Mouse (Mus musculus): ENCODE data around the gene Polr3c.
A peak's percentile ranks its signal among the peaks of the same experiment; 100 is the strongest.
"Not testable (repeated sequence)": the region's sequence is repeated elsewhere in the genome, so short reads cannot be mapped to it uniquely, and the experiment has no call there.

Gene Polr3c

GRCm38 (mm10) chr3:96727343-96727827 is at the start of gene Polr3c, which contains the start of gene Rnf115:
Gene Polr3c (minus strand): TSS chr3:96727628.
Gene Rnf115 (plus strand): TSS chr3:96727664.
- peak; percentile 97 to 98 for DNase-seq

DNA sequence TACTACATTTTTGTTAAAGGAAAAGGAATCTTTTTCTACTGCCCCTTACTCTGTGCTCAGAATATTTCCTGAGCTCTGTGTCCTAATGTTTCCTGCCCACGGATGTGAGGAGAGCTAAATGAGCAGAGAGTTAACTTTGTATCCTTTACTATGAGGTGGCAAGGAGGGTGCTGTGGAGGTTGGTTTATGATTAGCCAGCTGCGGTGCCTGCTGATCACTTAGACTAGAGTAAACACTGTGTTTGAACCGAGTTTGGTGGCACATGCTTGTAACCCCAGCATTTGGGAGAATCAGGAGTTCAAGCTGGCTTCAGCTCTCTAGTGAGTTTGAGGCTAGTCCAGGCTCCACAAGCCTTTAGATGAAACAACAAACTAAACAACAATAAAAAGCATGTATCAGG is 49.7 kb upstream of the Polr3c start:
- DNase-seq: no peak

- no peak for DNase-seq
These were observed 45.5 kb upstream of the Polr3c start for GRCm38 (mm10) chr3:96772949-96773348.

DNA sequence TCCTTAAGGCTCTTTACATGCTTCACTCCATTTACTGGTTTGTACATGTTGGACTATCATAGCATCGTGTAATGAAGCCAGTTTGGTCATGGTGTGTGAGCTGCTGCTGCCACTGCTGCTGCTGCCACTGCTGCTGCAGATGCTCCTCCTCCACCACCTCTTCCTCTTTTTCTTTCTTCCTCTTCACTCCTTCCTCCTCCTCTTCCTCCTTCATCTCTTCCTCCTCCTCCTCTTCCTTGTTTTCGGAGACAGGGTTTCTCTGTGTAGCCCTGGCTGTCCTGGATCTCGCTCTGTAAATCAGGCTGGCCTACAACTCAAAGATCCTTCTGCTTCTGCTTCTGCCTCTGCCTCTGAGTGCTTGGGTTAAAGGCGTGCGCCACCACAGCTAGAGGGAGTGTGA is 42.5 kb upstream of the Polr3c start:
- no peak for DNase-seq

GRCm38 (mm10) chr3:96764528-96764927 is 37.1 kb upstream of the Polr3c start:
- no peak for DNase-seq

- DNase-seq: no peak
These were observed 32.3 kb upstream of the Polr3c start for GRCm38 (mm10) chr3:96759695-96760094.

- peak; percentile 47 to 63 for DNase-seq
These were observed 30.3 kb upstream of the Polr3c start for GRCm38 (mm10) chr3:96757691-96758090.

GRCm38 (mm10) chr3:96755935-96756334 is 28.5 kb upstream of the Polr3c start:
- DNase-seq: no peak

- DNase-seq: no peak
These were observed 19.4 kb upstream of the Polr3c start for GRCm38 (mm10) chr3:96746829-96747228.

- DNase-seq: no peak
These were observed 16.9 kb upstream of the Polr3c start for GRCm38 (mm10) chr3:96744348-96744747.

DNA sequence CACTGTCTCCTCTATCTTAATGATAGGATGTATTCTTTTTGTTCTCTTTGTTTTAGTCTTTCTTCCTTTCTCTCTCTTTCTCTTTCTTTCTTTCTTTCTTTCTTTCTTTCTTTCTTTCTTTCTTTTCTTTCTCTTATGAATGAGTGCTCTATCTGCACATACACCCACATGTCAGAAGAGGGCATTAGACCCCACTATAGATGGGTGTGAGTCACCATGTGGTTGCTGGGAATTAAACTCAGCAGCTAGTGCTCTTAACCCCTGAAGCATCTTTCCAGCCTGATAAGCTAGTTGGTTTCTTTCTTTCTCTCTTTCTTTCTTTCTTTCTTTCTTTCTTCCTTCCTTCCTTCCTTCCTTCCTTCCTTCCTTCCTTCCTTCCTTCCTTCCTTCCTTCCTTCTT is 12.9 kb upstream of the Polr3c start:
- not testable (repeated sequence) for DNase-seq

DNA sequence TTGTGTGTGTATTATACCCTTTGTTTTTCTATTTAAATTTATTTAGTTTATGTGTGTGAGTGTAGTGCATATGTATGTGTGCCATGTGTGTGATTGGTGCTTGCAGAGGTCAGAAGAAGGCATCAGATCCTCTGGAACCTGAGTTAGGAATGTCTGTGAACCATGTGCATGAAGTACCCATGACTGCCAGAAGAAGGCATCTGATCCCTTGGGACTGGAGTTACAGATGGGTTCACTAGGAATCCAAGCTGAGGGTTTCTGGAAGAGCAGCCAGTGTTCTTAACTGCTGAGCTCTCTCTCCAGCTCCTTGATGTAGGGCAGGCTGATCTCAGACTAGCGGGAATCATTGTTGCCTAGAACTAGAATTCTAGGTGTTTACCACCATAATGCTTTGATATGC is 10.6 kb upstream of the Polr3c start:
- no peak for DNase-seq

DNA sequence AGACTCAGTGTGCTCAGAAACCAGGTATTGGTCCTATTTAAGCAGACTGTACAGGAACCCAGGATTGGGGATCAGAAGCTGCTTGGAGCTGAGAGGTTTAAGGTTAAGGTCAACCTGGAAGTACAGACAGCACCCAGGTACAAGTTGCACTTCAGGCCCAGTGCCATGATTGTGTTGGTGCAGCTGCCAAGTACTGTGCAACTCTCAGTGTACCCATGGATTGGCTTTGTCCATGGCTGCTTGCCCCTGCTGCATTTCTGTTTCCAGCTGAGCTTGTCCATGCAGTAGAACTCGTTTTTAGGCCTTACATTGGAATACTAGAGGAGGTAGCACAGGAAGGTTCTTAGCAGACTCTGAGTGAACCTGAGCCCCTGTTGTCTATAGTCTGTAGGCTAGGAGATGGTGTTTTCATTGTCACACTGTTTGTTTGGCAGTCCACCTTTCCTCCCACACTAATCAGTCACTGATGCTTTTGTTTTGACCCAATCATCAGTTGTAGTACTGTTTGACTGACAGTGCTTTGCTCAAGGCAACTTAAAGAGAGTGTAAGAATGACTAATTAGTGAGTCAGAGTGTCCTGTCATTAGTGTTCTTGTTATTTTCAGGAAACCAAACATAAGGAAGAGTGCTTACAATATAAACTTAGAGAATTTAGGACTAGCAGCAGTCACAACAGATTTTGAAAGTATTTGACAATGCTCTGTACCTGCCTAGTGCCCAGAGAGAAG is 9.7 kb upstream of the Polr3c start:
- no peak for DNase-seq

- no peak for DNase-seq
These were observed 7.8 kb upstream of the Polr3c start for GRCm38 (mm10) chr3:96735200-96735599.

DNA sequence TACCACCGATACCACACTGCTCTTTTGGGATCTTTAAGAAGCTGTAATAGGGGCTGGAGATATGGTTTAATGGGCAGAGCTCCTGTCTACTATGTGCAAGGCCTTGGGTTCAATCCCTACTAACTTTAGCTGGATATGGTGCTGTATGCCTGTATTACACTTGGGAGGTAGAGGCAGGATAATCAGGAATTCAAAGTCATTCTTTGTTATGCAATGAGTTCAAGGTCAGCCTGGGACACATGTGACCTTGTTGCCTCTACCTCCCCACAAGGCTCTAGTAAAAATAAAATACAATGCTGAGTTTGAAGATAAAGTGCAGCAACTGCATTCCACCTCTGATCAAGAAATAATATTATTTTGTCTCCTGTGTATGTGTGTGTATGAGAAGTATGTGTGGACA is 6.6 kb upstream of the Polr3c start:
- no peak for DNase-seq

DNA sequence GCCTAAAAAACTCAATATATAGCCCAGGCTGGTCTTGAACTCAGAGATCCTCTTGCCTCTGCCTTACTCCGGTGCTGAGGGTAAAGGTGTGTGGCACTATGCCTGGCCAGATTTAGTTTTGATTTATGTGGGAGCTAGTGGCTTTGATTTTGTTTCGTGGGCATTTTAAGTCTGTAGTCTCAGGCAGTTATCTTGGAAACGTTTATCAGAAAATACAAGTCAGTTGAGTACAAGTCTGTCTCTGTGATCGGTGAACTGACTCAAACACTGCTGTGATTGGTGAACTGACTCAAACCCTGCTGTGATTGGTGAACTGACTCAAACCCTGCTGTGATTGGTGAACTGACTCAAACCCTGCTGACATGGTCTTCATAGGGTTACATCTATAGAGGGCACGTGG is 3.4 kb upstream of the Polr3c start:
- no peak for DNase-seq

DNA sequence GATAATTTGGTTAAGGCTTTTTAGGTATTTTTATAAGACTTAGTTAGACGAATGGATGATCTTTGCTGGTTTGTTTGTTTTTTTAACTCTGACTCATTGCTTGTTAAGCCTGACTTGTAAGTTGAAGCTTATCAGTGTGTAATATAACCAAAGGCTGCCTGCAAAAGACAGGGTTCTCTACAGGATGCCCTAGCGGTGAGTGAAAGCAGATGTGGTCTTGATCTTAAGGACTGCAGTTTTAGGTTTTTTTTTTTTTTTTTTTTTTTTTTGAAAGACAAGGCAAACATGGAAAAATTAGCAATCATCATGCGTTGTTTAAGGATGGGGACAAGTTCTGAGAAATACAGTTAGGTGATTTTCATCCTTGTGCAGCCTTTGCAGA is 2.0 kb upstream of the Polr3c start:
- DNase-seq: no peak

DNA sequence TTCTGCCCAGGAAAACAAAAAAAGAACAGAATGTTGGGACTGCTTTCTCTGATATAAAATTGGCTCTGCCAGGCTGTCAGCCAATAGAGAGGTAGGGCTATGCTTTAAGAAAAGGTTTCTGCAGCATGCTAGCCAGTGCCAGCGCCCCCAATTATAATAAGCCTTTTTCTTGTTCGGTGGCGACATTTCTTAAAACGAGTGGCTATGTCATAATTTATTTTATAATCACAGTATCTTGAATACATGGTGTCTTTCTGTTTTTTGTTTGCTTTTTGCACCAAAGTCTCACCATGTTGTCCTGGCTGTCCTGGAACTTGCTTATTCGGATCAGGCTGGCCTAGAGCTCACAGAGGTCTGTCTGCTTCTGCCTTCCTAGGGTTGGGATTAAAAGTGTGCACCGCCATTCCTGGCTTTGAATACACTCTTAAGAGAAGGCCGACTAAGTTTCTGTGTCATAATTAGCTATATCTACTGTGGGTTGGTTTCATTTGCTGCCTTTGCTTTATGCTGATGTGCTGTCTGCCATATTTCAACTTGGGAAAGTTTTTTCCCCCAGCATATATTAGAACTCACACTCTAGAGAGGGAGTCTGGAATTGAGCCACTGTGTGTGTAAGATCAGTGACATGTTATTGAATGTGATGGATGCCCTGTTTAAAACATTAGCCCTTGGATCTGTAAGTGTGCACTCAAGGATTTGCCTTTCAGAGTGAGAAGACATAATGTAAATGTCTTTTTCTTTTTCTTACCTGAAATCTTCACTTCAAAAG is 1.4 kb upstream of the Polr3c start:
- DNase-seq: no peak

DNA sequence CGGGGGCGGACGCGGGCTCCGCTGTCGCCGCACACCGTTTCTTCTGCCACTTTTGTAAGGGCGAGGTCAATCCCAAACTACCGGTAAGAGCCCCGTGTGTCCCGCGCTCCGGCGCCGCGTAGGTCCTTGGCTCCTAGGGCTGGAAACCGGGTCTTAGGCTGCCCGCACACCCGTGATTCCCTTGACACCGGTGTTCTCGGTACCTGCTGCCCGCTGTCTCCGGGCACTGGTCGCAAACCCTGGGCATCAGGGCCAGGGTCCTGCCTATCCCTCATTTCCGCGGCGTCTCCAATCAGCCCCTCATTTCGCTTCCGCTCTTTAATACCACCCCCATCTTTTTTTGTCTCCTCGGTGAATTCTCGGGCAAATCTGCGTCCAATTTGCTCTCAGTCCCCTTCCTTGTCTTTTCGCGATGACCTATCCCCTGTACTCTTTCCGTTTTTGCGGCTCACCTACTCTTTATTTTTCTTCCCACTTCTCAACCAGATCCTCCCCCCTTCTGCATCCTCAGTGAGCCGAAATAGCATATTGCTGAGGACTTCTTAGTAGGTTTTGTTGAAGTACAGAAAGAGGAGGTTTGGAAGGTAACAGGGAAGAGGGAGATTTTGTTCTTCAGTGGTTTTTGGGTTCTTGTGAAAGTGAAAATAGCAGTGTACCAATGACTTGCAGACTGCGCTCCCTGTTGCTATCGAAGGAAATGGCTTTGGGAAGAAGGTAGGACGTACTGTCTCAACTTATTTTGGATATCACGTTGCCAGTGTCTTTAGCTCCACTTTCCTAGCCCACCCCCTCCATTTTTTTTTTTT is 603 bp upstream of the Polr3c start:
- DNase-seq: no peak

DNA sequence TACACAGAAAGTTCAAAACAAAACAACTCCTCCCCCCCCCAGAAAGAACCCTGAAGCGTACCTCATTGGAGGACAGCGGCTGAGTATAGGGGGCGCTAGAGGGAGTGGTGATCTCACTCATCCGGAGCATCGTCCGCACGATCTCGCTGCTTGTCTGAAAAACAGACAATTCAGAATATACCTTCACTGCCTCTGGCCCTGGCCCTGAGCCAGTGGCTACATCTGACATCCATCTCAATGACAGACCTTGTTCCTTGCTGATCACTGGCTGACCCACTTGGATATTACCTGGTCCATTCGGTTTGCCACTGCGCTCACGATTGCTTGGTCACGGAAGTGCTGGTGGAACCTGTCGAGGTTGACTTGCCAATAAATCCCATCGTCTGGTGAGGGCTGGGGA is 8.3 kb downstream of the Polr3c start:
- DNase-seq: peak; percentile 85 to 88

DNA sequence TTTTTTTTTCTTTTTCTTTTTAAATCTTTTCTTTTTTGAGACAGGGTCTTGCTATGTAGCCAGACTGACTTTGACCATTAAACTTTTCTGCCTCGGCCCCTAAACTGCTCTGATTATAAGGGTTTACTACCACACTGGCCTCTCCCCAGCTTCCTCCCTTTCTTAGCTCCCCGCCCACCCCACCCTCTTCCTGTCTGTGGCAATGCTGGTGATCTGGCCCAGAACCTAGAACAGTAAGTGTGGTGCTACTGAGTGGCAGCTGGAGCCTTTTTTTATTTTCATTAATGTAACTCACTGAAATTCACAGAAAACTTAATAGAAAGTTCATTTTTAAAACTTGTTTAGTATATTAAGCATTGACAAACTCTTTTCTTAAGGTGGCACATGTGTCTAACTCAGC is 11.6 kb downstream of the Polr3c start:
- no peak for DNase-seq

DNA sequence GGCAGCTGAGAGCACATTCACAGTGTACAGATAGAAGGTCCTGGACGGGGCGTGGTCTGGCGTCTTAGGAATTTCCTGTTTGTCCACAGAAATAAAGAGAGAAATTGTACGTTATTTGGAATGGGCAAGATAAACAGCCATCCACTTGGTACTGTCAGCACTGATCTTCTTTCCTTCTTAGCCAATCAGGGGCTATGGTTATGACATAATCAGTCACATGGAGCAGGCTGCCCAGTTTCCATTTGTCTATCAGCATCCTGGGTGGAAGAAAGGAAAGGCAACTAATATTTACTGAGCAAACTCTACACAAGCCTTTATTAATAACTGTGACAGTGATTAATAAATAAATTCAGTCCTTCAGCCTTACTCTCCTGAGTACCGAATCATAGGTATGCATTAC is 13.1 kb downstream of the Polr3c start:
- no peak for DNase-seq

GRCm38 (mm10) chr3:96708684-96709064 is 18.8 kb downstream of the Polr3c start:
- no peak for DNase-seq

Data from cerebellum, adult 18-20 months (tissue).